Mouse (Mus musculus) cerebellum, adult 18-20 months (tissue): ENCODE results near the gene Pigu.

ENCODE experiments used
- DNase-seq, 2 experiments: peaks; one replicate each; pipeline ENCODE4 v3.0.0; 2021

Gene Pigu

DNA sequence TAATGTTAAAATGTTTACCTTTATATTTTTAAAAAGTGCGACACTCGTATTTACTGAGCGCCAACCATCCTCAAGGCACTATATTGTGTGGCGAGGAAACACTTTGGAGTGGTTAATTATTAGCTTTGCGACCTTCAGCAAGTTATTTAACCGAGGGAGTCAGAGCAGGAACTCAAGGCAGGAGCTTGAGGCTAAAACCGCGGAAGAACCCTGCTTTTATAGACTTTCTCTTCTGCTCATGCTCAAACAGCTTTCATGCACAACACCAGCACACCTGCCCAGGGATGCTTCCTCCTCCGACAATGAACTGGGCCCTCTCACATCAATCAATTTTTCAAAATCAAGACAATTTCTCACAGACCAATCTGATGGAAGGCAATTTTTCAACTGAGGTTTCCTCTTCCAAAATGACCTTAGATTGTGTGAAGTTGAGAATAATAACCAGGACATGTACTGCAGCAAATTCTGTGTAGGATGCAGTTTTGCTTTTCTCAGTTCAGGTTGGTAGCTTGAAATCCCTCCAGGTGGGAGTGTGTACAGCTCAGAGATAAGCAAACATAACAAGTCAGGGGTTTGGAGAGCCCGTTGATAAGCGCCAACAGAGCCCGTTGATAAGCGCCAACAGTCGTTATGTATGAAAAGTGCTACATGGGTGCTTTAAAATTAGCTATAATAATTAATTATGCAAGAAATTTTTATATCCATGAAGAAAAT lies 613 bp upstream of the Pigu start:
- DNase-seq = peak; percentile 9 to 47

GRCm38 (mm10) chr2:155354402-155354801 lies 2.8 kb downstream of the Pigu start:
- no peak for DNase-seq

DNA sequence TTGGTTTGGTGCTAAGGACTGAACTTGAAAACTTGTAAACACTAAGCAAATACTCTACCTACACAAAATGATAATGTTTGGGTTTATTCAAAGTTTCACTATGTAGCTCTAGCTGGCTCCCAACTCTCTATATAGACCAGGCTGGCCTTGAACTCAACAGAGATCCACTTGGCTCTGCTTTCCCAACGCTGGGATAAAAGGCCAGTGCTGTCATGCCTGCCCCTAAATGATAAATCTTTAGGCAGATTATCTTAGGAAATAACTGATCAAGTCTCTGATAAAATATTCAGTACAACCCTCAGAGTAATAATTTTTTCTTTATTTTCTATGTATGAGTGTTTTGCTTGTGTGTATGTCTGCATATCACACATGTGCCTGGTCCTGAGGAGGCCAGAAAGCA lies 10.6 kb downstream of the Pigu start:
- no peak for DNase-seq

GRCm38 (mm10) chr2:155340166-155340565 lies 17.1 kb downstream of the Pigu start:
- DNase-seq = no peak

GRCm38 (mm10) chr2:155336254-155336653 lies 21.0 kb downstream of the Pigu start:
- no peak for DNase-seq

GRCm38 (mm10) chr2:155335231-155335630 lies 22.0 kb downstream of the Pigu start:
- DNase-seq = no peak

DNA sequence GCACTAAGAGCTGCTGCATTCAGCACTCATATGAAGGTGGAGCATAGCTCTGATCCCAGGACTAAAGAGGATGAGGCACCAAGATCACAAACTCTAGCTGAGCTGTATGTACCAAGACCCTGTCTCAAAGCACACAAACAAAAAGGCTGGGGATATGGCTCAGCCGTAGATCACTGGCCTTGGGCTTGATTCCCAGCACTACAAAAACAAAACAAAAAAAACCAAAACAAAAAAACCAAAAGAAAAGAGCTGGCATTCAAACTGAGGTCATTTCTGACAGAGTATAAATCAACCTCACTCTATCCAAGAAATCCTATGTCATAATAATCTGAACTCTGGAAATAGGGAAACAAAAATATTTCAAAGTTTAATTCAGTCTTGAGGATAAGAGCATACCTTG lies 23.8 kb downstream of the Pigu start:
- no peak for DNase-seq

- DNase-seq = no peak
Measured at GRCm38 (mm10) chr2:155331351-155331750, 25.9 kb downstream of the Pigu start.

- DNase-seq = no peak
Measured at GRCm38 (mm10) chr2:155330811-155331210, 26.4 kb downstream of the Pigu start.

DNA sequence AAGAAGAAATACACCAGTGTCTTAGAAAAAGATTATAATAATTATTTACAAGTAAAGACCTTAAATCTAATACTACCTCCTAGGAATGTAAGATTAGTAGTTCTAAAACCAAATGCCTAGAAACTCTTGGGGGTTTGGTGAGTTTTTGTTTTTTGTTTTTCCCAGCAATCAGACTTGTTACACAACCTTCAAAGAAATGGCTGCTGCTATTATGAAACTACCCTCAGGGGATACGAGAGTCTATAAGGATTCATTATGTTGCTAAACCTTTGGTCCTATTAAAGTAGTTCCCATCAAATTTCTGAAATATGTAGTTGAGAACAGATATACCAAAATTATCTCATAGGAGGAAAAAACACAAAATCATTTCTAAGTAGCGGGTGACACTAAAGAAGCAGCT lies 27.5 kb downstream of the Pigu start:
- no peak for DNase-seq

GRCm38 (mm10) chr2:155328906-155329305 lies 28.3 kb downstream of the Pigu start:
- no peak for DNase-seq

- DNase-seq = no peak
Measured at GRCm38 (mm10) chr2:155327906-155328305, 29.3 kb downstream of the Pigu start.

- DNase-seq = no peak
Measured at GRCm38 (mm10) chr2:155326001-155326400, 31.2 kb downstream of the Pigu start.

- no peak for DNase-seq
Measured at GRCm38 (mm10) chr2:155320596-155320995, 36.6 kb downstream of the Pigu start.

- DNase-seq = no peak
Measured at GRCm38 (mm10) chr2:155318618-155319017, 38.6 kb downstream of the Pigu start.

GRCm38 (mm10) chr2:155313671-155314070 lies 43.6 kb downstream of the Pigu start:
- no peak for DNase-seq

GRCm38 (mm10) chr2:155308936-155309592 lies 48.2 kb downstream of the Pigu start:
- DNase-seq = no peak

GRCm38 (mm10) chr2:155299563-155299962 lies 57.7 kb downstream of the Pigu start:
- DNase-seq = no peak

DNA sequence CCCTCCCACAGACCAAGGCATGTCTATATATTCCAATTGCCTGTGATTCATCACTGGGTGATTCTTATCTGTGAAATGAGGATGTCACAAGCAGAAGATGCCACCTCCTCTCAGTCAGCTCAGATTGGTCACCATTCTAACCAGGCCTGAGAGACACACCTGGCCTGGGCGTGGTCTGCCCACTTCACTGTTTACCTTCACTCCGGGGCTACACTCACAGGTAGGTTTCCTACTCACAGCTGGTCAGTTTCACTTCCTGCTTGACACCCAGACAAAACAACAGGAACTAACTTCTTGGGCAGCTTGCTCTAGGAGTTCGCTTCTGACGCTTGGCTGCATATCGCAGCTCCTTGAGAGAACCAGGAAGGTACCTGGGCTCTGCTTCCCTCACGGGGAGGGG lies 61.8 kb downstream of the Pigu start:
- no peak for DNase-seq

GRCm38 (mm10) chr2:155293946-155294345 lies 63.3 kb downstream of the Pigu start:
- no peak for DNase-seq

GRCm38 (mm10) chr2:155293382-155293781 lies 63.8 kb downstream of the Pigu start:
- DNase-seq = peak; percentile 52 to 59

DNA sequence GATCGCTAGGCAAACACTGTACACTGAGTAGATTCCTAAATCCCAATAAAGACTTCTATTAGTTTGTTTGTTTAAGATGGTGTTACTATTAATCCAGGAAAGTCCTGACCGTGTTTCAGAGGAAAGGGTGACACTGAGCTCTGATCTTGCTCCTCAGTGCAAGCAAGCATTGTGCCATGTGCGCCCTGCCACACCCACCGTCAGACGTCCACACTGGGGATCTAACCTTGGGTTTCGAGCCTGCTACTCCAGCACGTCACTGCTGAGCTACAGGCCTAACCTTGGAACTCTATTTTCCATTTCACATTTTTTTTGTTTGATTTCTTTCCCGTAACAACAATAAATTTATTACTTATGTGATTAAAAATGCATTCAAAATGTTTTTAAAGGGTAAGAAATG lies 67.2 kb downstream of the Pigu start:
- no peak for DNase-seq

DNA sequence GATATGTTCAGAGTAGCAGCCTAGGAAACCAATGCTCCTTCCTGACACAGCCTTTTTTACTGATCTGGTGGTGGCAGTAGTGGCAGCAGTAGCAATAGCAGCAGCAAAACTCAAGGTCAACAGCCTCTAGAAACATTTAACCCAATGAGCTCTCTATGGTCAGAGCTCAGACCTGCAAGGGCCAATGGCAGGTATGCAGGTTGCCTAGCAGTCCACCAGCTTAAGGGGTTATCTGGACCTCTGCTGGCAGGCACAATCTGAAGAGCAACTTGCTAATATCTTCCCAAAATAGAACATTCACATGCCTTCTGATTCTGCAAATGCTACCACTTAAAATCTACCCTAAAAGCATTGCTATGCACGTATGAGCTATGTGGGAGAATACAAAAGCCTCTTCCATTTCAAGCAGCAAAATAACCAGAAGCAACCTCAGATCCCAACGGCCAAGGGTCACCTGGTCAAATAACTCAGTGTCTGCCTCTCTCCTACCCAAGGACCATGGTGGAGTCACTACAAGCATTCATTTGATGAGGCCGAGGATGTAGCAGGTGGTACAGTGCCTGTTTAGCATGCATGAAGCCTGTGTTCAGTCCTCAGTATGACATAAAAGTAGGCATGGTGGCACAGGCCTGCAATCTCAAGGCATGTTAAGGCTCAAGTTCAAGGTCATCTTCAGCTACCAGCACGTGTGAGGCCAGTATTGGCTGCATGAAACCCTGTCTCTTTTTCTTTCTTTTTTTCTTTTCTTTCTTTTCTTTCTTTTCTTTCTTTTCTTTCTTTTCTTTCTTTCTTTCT lies 69.6 kb downstream of the Pigu start:
- DNase-seq = no peak

DNA sequence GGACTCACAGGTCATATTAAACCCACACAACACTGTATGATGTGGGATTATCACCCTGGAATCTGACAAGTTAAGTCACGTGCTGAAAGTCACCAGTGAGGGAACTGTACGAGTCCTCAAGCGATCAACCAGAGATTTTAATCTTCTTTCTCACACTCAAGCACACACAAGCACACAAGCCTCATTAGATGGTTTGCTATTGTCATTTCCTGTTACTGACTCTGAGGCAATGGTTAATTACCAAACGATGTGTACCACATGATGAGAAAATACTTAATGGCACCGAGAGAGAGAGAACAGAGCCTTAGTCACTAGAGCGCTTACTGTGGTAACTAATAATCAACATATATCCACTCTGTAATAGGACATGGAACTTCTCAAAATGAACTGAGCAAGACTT lies 71.5 kb downstream of the Pigu start:
- DNase-seq = no peak
